Mouse (Mus musculus): ENCODE measurements at regions not wholly inside any gene's neighbourhood (a gene's known extent, or its start where the extent isn't known, plus 50 kb on each side); places are given as distances from the start of the nearest gene placed in this dataset.

GRCm38 (mm10) chr4:127423855-127424254, 65.9 kb upstream of the Gjb5 start:
- TF ChIP-seq CTCF (IDR thresholded peaks at IDR 0.05) (no peak), EP300 (IDR thresholded peaks at IDR 0.05) (no peak)

Data from lung, postnatal 0 days (tissue).